Mouse (Mus musculus) liver, adult 2 months (tissue): ENCODE measurements at regions not wholly inside any gene's neighbourhood (a gene's known extent, or its start where the extent isn't known, plus 50 kb on each side); places are given as distances from the start of the nearest gene placed in this dataset.

ENCODE experiments used
- CTCF ChIP-seq: fragments of 200-500 bp; IDR thresholded peaks from 2 replicates; pipeline ENCODE4 v1.5.1; 2011; ENCODE audit warnings: low read depth, low read length, control low read depth
- POLR2A ChIP-seq: fragments of 200-500 bp; IDR thresholded peaks from 2 replicates; pipeline ENCODE4 v1.6.1; 2011; ENCODE audit warnings: low read length, control low read depth; ENCODE audit not compliant: insufficient read depth; ENCODE audit errors: extremely low read depth

DNA sequence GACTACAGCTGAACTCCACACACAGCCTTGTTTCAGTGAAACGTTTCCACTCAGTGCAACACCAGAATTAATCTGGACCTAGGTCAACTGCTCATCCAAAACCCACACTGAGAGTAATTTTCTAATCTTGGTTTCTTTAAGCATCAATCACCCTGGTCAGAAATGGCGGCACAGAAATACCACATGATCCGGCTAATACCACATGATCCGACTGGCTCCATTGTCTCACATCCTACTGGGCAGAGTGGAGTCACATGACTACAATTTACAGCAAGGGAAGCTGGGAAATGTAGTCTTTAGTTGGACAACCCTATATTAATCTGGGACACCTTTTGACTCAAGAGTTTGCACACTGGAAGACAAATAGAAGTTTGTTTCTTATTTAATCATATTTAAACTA, 115.9 kb downstream of the Tbx5 start:
- no peak for TF ChIP-seq CTCF
- TF ChIP-seq POLR2A: no peak
